Mouse (Mus musculus) midbrain, embryonic 14.5 days (tissue): ENCODE data around the gene Npas2. TPM values are rescaled to one million over a fixed set of nuclear protein-coding genes. Genes with fewer than 3 reads are reported as not detected.

Source experiments
- ATAC-seq: fragments of 200-750 bp; cut with Nextera tagmentation; 2 replicates; pipeline ENCODE4 v1.8.0; 2017; ENCODE audit warnings: moderate number of reproducible peaks, moderate library complexity; ENCODE audit not compliant: low FRiP score, low TSS enrichment
- DNase-seq: peaks from one replicate; pipeline ENCODE4 v3.0.0-alpha.2; 2015
- H3K27ac ChIP-seq: fragments of 300-500 bp; sonication (generic); replicated peaks from 2 replicates; pipeline ENCODE4 v1.5.1; 2014; ENCODE audit warnings: mild to moderate bottlenecking, low read depth, low read length, moderate library complexity
- H3K27me3 ChIP-seq: fragments of 300-500 bp; sonication (generic); 2 replicates; pipeline ENCODE4 v1.6.1; 2014; ENCODE audit warnings: low read length, control low read depth, mixed read lengths; ENCODE audit not compliant: control insufficient read depth, insufficient read depth
- H3K36me3 ChIP-seq: fragments of 300-500 bp; sonication (generic); 2 replicates; pipeline ENCODE4 v1.6.1; 2014; ENCODE audit warnings: low read length, control low read depth; ENCODE audit not compliant: control insufficient read depth, insufficient read depth
- H3K4me1 ChIP-seq: fragments of 300-500 bp; sonication (generic); 2 replicates; pipeline ENCODE4 v1.6.1; 2014; ENCODE audit warnings: mild to moderate bottlenecking, antibody characterized with exemption, low read length, control low read depth; ENCODE audit not compliant: control insufficient read depth, insufficient read depth
- H3K4me2 ChIP-seq: fragments of 300-500 bp; sonication (generic); 2 replicates; pipeline ENCODE4 v1.6.1; 2014; ENCODE audit warnings: mild to moderate bottlenecking, low read length, moderate library complexity
- H3K4me3 ChIP-seq: fragments of 300-500 bp; sonication (generic); replicated peaks from 2 replicates; pipeline ENCODE4 v1.5.1; 2014; ENCODE audit warnings: low read depth, low read length
- H3K9ac ChIP-seq: fragments of 300-500 bp; sonication (generic); replicated peaks from 2 replicates; pipeline ENCODE4 v1.6.1; 2014; ENCODE audit warnings: mild to moderate bottlenecking, low read length, moderate library complexity
- H3K9me3 ChIP-seq: fragments of 300-500 bp; sonication (generic); 2 replicates; pipeline ENCODE4 v1.6.1; 2016; ENCODE audit warnings: low read length, control low read depth, mixed read lengths; ENCODE audit not compliant: control insufficient read depth
- WGBS: fragments of 180-500 bp; shearing (Covaris S2); extraction: QIAGEN DNeasy Blood & Tissue Kit; methylation state at CpG from one replicate; pipeline ENCODE4 v1.1.7; 2014; 5-methylcytosine and 5-hydroxymethylcytosine counted together
- polyA plus RNA-seq: library from polyadenylated mRNA; unstranded; fragments of >200 nt; fragmentation: Nextera tagmentation; extraction: Ambion mirVana; gene quantifications from 2 replicates; pipeline ENCODE4 v1.2.1, GENCODE M21; 2014

Npas2 gene
- polyA plus RNA-seq, result 0.33 and 0.42 TPM in 2 replicates

GRCm38 (mm10) chr1:39192997-39193861 is at the start of gene Npas2:
Gene Npas2, plus strand, starts transcription at chr1:39193731.
- peaks cover 53% of the 10 kb centered on the region for H3K27me3 ChIP-seq
- H3K4me2 ChIP-seq, result peak within 1 kb of the TSS; percentile 99
- DNase-seq, result peak; percentile 41
- under 1% methylated on average over 63 of the region's 66 CpGs for WGBS
- no peaks in the 10 kb centered on the region for H3K36me3 ChIP-seq
- 0 out of 2 replicates have a peak, but pooled peaks cover 15% of the 10 kb centered on the region for H3K4me1 ChIP-seq
- peak within 1 kb of the TSS; percentile 67 for H3K4me3 ChIP-seq
- H3K9ac ChIP-seq, result peak within 1 kb of the TSS; percentile 67
- no peaks in the 10 kb centered on the region for H3K9me3 ChIP-seq
- ATAC-seq, result 0 out of 2 replicates have a peak, but pooled peaks have one; percentile 51
- H3K27ac ChIP-seq, result no peak within 1 kb of the TSS

DNA sequence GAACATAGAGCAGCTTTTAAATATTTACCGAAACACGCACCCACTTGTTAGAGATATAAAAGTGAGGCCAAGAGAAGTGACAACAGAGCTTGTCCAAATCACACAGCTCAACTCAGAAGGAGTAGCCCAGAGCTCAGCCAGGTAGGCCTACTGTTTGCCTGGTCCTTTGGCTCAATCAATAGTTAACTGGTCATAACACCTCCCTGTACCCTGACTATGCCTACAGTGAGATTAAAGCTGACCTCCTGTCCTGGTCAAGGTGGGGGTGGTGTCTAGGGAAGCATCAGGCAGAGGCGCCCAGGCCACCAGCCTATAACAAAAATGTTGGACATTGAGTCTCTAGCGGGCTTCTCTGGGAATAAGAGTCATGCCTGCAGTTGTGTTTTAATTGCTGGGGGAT is 36.8 kb upstream of the Npas2 start:
- DNase-seq (no peak), ATAC-seq (no peak)
- H3K9me3 ChIP-seq, result no peaks in the 10 kb centered on the region
- 91% methylated on average over 4 of the region's 4 CpGs for WGBS
- H3K27me3 ChIP-seq, result no peaks in the 10 kb centered on the region
- no peaks in the 10 kb centered on the region for H3K36me3 ChIP-seq
- no peak overlapping the region for H3K9ac ChIP-seq
- H3K27ac ChIP-seq, result no peak overlapping the region
- no peaks in the 10 kb centered on the region for H3K4me1 ChIP-seq
- H3K4me3 ChIP-seq, result no peak overlapping the region
- no peak overlapping the region for H3K4me2 ChIP-seq

DNA sequence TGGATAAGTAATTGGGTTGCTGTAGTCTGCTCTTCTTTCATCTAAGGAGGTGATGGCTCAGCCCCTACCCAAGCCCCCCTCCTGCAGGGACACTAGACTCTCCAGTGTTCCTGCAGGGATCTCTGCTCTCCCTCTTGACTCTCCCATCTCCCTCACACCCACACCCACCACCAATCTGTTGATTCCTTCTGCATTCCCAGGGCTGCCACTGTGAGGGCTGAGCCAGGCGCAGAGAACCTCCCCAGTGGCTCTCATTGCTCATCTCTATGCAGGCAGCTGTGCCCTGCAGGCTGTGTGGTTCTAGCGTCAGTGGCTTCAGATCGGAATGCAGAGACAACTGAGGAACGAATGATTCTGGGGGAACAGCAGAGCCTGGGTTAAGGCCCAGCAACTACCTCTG is 33.4 kb upstream of the Npas2 start:
- Histone ChIP-seq H3K4me1 (no peaks in the 10 kb centered on the region), H3K36me3 (no peaks in the 10 kb centered on the region), H3K4me2 (no peak overlapping the region), H3K9me3 (no peaks in the 10 kb centered on the region), H3K9ac (no peak overlapping the region), H3K4me3 (no peak overlapping the region), H3K27ac (no peak overlapping the region), H3K27me3 (no peaks in the 10 kb centered on the region)
- DNase-seq (no peak), ATAC-seq (no peak)
- WGBS, result 55% methylated on average over 4 of the region's 4 CpGs

- Histone ChIP-seq H3K27ac (no peak overlapping the region), H3K36me3 (no peaks in the 10 kb centered on the region), H3K4me2 (no peak overlapping the region), H3K9ac (no peak overlapping the region), H3K27me3 (no peaks in the 10 kb centered on the region), H3K4me3 (no peak overlapping the region), H3K4me1 (no peaks in the 10 kb centered on the region), H3K9me3 (no peaks in the 10 kb centered on the region)
- WGBS, result 85% methylated on average over 1 of the region's 1 CpGs
- DNase-seq (no peak), ATAC-seq (no peak)
Measured at GRCm38 (mm10) chr1:39163077-39163476, 30.5 kb upstream of the Npas2 start.

DNA sequence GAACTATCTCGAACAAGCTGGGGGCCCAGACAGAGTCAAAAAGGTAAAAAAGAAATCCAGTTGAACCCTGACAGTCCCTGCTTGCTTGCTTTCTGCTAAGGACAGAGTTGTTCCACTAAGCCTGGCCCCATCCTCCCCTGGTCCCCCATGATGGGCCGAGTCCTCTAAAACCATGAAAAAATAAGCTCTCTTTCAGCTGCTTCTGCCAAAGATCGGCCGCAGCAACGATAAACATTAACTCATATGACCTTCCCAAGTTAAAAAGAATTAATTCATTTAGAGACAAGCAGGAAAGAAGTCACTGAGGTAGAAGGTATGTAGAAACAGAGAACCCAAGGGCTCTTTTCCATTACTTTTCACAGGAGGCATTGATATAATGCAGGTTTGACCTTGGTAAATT is 16.8 kb upstream of the Npas2 start:
- no peak for DNase-seq
- no peak for ATAC-seq
- H3K4me1 ChIP-seq, result no peaks in the 10 kb centered on the region
- no peak overlapping the region for H3K27ac ChIP-seq
- no peaks in the 10 kb centered on the region for H3K9me3 ChIP-seq
- no peaks in the 10 kb centered on the region for H3K27me3 ChIP-seq
- 87% methylated on average over 5 of the region's 5 CpGs for WGBS
- no peak overlapping the region for H3K4me3 ChIP-seq
- no peaks in the 10 kb centered on the region for H3K36me3 ChIP-seq
- no peak overlapping the region for H3K9ac ChIP-seq
- no peak overlapping the region for H3K4me2 ChIP-seq

- Histone ChIP-seq H3K4me2 (no peak overlapping the region), H3K27me3 (no peaks in the 10 kb centered on the region), H3K4me3 (no peak overlapping the region), H3K27ac (no peak overlapping the region), H3K9ac (no peak overlapping the region), H3K9me3 (no peaks in the 10 kb centered on the region), H3K4me1 (no peaks in the 10 kb centered on the region), H3K36me3 (no peaks in the 10 kb centered on the region)
- DNase-seq, result no peak
- ATAC-seq, result no peak
- 91% methylated on average over 14 of the region's 14 CpGs for WGBS
Measured at GRCm38 (mm10) chr1:39177211-39177610, 16.3 kb upstream of the Npas2 start.

DNA sequence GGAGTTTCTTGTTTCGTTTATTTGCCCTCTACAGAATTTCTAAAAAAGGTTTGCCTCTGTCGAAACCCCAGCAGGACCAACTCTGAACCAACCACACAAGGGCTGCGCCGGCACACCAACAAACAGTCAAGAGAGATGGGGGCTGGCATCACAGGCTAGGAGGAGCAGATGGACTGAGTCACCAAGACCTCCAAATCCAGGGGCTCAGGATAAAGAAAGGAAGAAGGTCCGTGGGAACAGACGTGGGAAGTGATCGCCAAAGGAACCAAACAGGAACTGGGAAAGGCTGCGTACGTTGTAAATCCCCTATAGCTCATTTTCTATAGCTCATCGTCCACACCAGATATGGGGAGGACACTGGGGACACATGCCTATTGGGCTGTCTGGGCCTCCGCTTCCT is 13.7 kb upstream of the Npas2 start:
- 95% methylated on average over 11 of the region's 11 CpGs for WGBS
- H3K9ac ChIP-seq, result no peak overlapping the region
- H3K27ac ChIP-seq, result no peak overlapping the region
- DNase-seq, result no peak
- ATAC-seq, result no peak
- no peak overlapping the region for H3K4me2 ChIP-seq
- no peaks in the 10 kb centered on the region for H3K27me3 ChIP-seq
- H3K36me3 ChIP-seq, result no peaks in the 10 kb centered on the region
- H3K4me3 ChIP-seq, result no peak overlapping the region
- H3K9me3 ChIP-seq, result no peaks in the 10 kb centered on the region
- H3K4me1 ChIP-seq, result no peaks in the 10 kb centered on the region

- H3K36me3 ChIP-seq, result no peaks in the 10 kb centered on the region
- H3K4me1 ChIP-seq, result no peaks in the 10 kb centered on the region
- no peaks in the 10 kb centered on the region for H3K9me3 ChIP-seq
- DNase-seq, result no peak
- 100% methylated on average over 1 of the region's 1 CpGs for WGBS
- ATAC-seq, result no peak
- H3K4me2 ChIP-seq, result no peak overlapping the region
- no peak overlapping the region for H3K27ac ChIP-seq
- no peak overlapping the region for H3K4me3 ChIP-seq
- no peaks in the 10 kb centered on the region for H3K27me3 ChIP-seq
- H3K9ac ChIP-seq, result no peak overlapping the region
Measured at GRCm38 (mm10) chr1:39180517-39180916, 13.0 kb upstream of the Npas2 start.

DNA sequence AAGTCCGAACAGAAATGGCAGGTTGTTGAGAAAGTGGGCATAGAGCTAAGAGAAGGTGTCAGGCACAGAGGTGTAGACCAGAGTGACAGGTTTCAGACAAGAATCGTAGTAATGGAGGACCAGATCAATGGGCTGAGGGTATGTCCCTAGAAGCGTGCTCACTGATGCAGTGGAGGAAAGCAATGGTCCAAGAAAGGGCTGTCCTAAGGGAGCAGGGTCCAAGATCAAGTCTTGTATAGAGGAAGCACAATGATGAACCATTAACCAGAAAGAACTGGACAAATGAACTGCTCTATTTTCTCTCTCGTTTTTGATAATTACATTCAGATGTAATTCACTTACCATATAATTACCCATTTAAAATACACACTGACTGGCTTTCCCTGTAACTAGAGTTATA is 11.6 kb upstream of the Npas2 start:
- WGBS, result 85% methylated on average over 4 of the region's 4 CpGs
- Histone ChIP-seq H3K4me3 (no peak overlapping the region), H3K4me2 (no peak overlapping the region), H3K9me3 (no peaks in the 10 kb centered on the region), H3K36me3 (no peaks in the 10 kb centered on the region), H3K4me1 (no peaks in the 10 kb centered on the region), H3K27me3 (no peaks in the 10 kb centered on the region), H3K27ac (no peak overlapping the region), H3K9ac (no peak overlapping the region)
- no peak for DNase-seq
- ATAC-seq, result no peak
